Mouse (Mus musculus): ENCODE data around the gene 1600002K03Rik. TPM values are rescaled to one million over a fixed set of nuclear protein-coding genes. Genes with fewer than 3 reads are reported as not detected.
"Not testable (repeated sequence)": the region's sequence is repeated elsewhere in the genome, so short reads cannot be mapped to it uniquely, and the experiment has no call there.

1600002K03Rik gene
- polyA plus RNA-seq, 1 experiment from 2014 or later: 14.3 TPM

DNA sequence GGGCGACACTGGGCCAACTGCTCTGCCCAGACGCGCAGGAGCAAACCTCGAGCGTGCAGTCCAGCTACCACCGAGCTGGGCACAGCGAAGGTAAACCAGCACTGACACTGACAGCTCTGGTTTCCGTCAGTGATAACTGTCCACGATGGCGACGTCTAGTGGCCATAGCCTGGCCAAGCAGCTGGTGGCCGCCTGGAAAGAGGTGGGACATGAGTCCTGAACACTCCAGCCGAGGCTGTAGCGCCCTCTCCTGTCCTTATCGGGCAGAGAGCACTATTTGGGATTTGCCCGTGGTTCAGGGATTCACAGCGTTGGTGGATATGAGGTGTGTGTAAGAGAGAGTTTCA is 7.8 kb upstream of the 1600002K03Rik start:
- Histone ChIP-seq H3K4me2 (peak overlapping the region; percentile 96), H3K4me3 (replicated peaks) (peak overlapping the region; percentile 48), H3K4me1 (peaks cover 77% of the 10 kb centered on the region), H3K9ac (replicated peaks) (peak overlapping the region; percentile 67), H3K27me3 (replicated peaks) (no peaks in the 10 kb centered on the region), H3K27ac (replicated peaks) (peak overlapping the region; percentile 90), H3K9me3 (replicated peaks) (no peaks in the 10 kb centered on the region), H3K36me3 (peaks cover 3% of the 10 kb centered on the region)
- under 1% methylated on average over 17 of the region's 17 CpGs for WGBS
- peak; percentile 64 for ATAC-seq (ENCODE audit: low FRiP score)

GRCm38 (mm10) chr10:80165392-80166128 is 7.2 kb upstream of the 1600002K03Rik start, which contains the start of gene Cirbp:
Gene Cirbp (plus strand): TSS chr10:80165985.
- WGBS: 9% methylated on average over 20 of the region's 20 CpGs
- H3K4me3 ChIP-seq (replicated peaks): peak within 1 kb of the TSS; percentile 90
- H3K27ac ChIP-seq (replicated peaks): peak within 1 kb of the TSS; percentile 90
- no peaks in the 10 kb centered on the region for H3K27me3 ChIP-seq (replicated peaks)
- H3K4me1 ChIP-seq: peaks cover 77% of the 10 kb centered on the region
- H3K4me2 ChIP-seq: peak within 1 kb of the TSS; percentile 96
- peaks cover 9% of the 10 kb centered on the region for H3K36me3 ChIP-seq
- no peaks in the 10 kb centered on the region for H3K9me3 ChIP-seq (replicated peaks)
- ATAC-seq (ENCODE audit: low FRiP score): peak; percentile 7; the same call in 1 of the 2 replicates
- H3K9ac ChIP-seq (replicated peaks): peak within 1 kb of the TSS; percentile 67

DNA sequence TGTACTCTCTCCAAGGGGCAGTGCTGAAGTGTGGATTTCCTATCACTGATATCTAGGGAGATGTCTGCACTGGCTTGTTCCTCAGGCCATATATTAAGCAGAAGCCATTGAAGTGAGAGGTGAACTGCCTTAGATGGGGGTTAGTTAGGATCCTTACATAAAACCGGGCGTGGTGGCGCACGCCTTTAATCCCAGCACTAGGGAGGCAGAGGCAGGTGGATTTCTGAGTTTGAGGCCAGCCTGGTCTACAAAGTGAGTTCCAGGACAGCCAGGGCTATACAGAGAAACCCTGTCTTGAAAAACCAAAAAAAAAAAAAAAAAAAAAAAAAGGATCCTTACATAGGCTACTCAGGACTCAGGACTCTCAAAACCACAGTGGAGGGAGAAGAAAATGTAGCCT is 6.6 kb upstream of the 1600002K03Rik start:
- H3K9ac ChIP-seq (replicated peaks): peak overlapping the region; percentile 67
- peak overlapping the region; percentile 90 for H3K27ac ChIP-seq (replicated peaks)
- H3K4me3 ChIP-seq (replicated peaks): peak overlapping the region; percentile 48
- H3K4me2 ChIP-seq: peak overlapping the region; percentile 96
- WGBS: 90% methylated on average over 4 of the region's 4 CpGs
- H3K4me1 ChIP-seq: peaks cover 75% of the 10 kb centered on the region
- H3K36me3 ChIP-seq: peaks cover 14% of the 10 kb centered on the region
- H3K27me3 ChIP-seq (replicated peaks); H3K9me3 ChIP-seq (replicated peaks); ATAC-seq (ENCODE audit: low FRiP score): not testable (repeated sequence)

DNA sequence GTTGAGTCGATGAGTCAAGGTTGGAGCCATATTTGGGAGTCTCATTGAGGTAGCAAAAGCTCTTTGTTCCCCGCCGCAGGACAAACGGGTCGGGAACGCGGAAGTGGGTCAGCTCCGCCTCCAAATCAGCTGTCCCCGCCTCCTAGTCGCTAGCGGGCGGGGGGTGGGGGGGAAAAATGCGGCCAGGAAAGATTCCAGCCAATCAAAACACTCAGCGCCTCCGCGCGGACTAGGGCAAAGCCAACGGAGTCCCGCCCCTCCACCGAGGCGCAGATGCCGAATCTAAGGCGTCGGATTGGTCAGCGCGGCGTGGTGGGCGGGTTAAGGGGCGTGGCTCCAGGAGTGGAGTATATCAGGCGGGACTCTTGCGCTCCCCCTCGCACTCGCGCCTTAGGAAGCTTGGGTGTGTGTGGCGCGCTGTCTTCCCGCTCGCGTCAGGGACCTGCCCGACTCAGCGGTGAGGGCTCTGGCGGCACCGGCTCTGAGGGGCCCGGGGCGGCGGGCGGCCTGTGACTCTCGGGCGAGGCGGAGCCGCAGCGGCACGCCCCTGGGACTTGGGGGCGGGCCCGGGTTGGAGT is 5.2 kb upstream of the 1600002K03Rik start:
- Histone ChIP-seq H3K27ac (replicated peaks) (peak overlapping the region; percentile 100), H3K4me1 (peaks cover 77% of the 10 kb centered on the region), H3K36me3 (peaks cover 25% of the 10 kb centered on the region), H3K4me3 (replicated peaks) (peak overlapping the region; percentile 90), H3K9me3 (replicated peaks) (no peaks in the 10 kb centered on the region), H3K9ac (replicated peaks) (peak overlapping the region; percentile 100), H3K27me3 (replicated peaks) (no peaks in the 10 kb centered on the region), H3K4me2 (peak overlapping the region; percentile 96)
- WGBS: 0% methylated on average over 55 of the region's 55 CpGs
- peak; percentile 92 for ATAC-seq (ENCODE audit: low FRiP score)

- H3K9ac ChIP-seq (replicated peaks): peak overlapping the region; percentile 100
- peaks cover 25% of the 10 kb centered on the region for H3K36me3 ChIP-seq
- peak overlapping the region; percentile 100 for H3K27ac ChIP-seq (replicated peaks)
- H3K9me3 ChIP-seq (replicated peaks): no peaks in the 10 kb centered on the region
- peak overlapping the region; percentile 96 for H3K4me2 ChIP-seq
- no peaks in the 10 kb centered on the region for H3K27me3 ChIP-seq (replicated peaks)
- peak; percentile 49 for ATAC-seq (ENCODE audit: low FRiP score)
- WGBS: under 1% methylated on average over 47 of the region's 48 CpGs
- H3K4me1 ChIP-seq: peaks cover 79% of the 10 kb centered on the region
- peak overlapping the region; percentile 90 for H3K4me3 ChIP-seq (replicated peaks)
Measured at GRCm38 (mm10) chr10:80168038-80168661, 4.6 kb upstream of the 1600002K03Rik start.

GRCm38 (mm10) chr10:80169070-80169469 is 3.7 kb upstream of the 1600002K03Rik start:
- peak overlapping the region; percentile 96 for H3K4me2 ChIP-seq
- H3K27me3 ChIP-seq (replicated peaks): no peaks in the 10 kb centered on the region
- H3K4me1 ChIP-seq: peaks cover 78% of the 10 kb centered on the region
- no peaks in the 10 kb centered on the region for H3K9me3 ChIP-seq (replicated peaks)
- peak overlapping the region; percentile 90 for H3K4me3 ChIP-seq (replicated peaks)
- H3K9ac ChIP-seq (replicated peaks): peak overlapping the region; percentile 100
- 67% methylated on average over 1 of the region's 1 CpGs for WGBS
- H3K36me3 ChIP-seq: peaks cover 25% of the 10 kb centered on the region
- peak overlapping the region; percentile 100 for H3K27ac ChIP-seq (replicated peaks)
- no peak for ATAC-seq (ENCODE audit: low FRiP score)

DNA sequence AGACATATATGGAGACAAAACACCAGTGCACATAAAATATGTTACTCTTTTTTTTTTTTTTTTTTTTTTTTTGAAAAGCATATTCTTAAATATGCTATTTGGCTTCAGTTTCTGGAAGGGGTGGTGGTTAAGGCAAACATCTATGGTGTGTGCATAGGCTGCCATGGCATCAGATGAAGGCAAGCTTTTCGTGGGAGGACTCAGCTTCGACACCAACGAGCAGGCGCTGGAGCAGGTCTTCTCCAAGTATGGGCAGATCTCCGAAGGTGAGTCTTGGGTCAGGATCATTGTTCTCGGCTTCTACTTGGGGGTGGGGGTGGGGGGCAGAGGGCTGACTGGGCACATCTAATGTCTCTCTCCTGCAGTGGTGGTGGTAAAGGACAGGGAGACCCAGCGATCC is 3.1 kb upstream of the 1600002K03Rik start:
- Histone ChIP-seq H3K9me3 (replicated peaks) (no peaks in the 10 kb centered on the region), H3K36me3 (peaks cover 25% of the 10 kb centered on the region), H3K4me2 (peak overlapping the region; percentile 96; the same call in 1 of the 2 replicates), H3K27ac (replicated peaks) (0 out of 2 replicates have a peak overlapping the region, but pooled peaks have one; percentile 5), H3K9ac (replicated peaks) (peak overlapping the region; percentile 100; the same call in 1 of the 2 replicates), H3K4me1 (peaks cover 73% of the 10 kb centered on the region), H3K27me3 (replicated peaks) (no peaks in the 10 kb centered on the region), H3K4me3 (replicated peaks) (no peak overlapping the region)
- no peak for ATAC-seq (ENCODE audit: low FRiP score)
- 93% methylated on average over 7 of the region's 7 CpGs for WGBS

- Histone ChIP-seq H3K27me3 (replicated peaks) (no peaks in the 10 kb centered on the region), H3K4me3 (replicated peaks) (no peak overlapping the region), H3K27ac (replicated peaks) (no peak overlapping the region), H3K4me2 (0 out of 2 replicates have a peak overlapping the region, but pooled peaks have one; percentile 1), H3K9me3 (replicated peaks) (no peaks in the 10 kb centered on the region), H3K4me1 (peaks cover 72% of the 10 kb centered on the region), H3K9ac (replicated peaks) (0 out of 2 replicates have a peak overlapping the region, but pooled peaks have one; percentile 100), H3K36me3 (peaks cover 25% of the 10 kb centered on the region)
- 97% methylated on average over 16 of the region's 16 CpGs for WGBS
- ATAC-seq (ENCODE audit: low FRiP score): no peak
Measured at GRCm38 (mm10) chr10:80170052-80170451, 2.7 kb upstream of the 1600002K03Rik start.

GRCm38 (mm10) chr10:80170601-80171021 is 2.1 kb upstream of the 1600002K03Rik start:
- H3K4me1 ChIP-seq: peaks cover 67% of the 10 kb centered on the region
- no peaks in the 10 kb centered on the region for H3K27me3 ChIP-seq (replicated peaks)
- H3K4me2 ChIP-seq: no peak overlapping the region

GRCm38 (mm10) chr10:80171252-80171651 is 1.5 kb upstream of the 1600002K03Rik start:
- no peaks in the 10 kb centered on the region for H3K27me3 ChIP-seq (replicated peaks)
- H3K36me3 ChIP-seq: peaks cover 25% of the 10 kb centered on the region
- 89% methylated on average over 15 of the region's 15 CpGs for WGBS
- peaks cover 66% of the 10 kb centered on the region for H3K4me1 ChIP-seq
- 0 out of 2 replicates have a peak overlapping the region, but pooled peaks have one; percentile 60 for H3K9ac ChIP-seq (replicated peaks)
- no peak overlapping the region for H3K4me3 ChIP-seq (replicated peaks)
- peak overlapping the region; percentile 92; the same call in 1 of the 2 replicates for H3K27ac ChIP-seq (replicated peaks)
- no peak for ATAC-seq (ENCODE audit: low FRiP score)
- no peak overlapping the region for H3K4me2 ChIP-seq
- H3K9me3 ChIP-seq (replicated peaks): no peaks in the 10 kb centered on the region

More at GRCm38 (mm10) chr10:80170601-80171021, 2.1 kb upstream of the 1600002K03Rik start:
- WGBS: 97% methylated on average over 19 of the region's 19 CpGs
- Histone ChIP-seq H3K9me3 (replicated peaks) (no peaks in the 10 kb centered on the region), H3K27ac (replicated peaks) (no peak overlapping the region), H3K9ac (replicated peaks) (no peak overlapping the region), H3K36me3 (peaks cover 25% of the 10 kb centered on the region), H3K4me3 (replicated peaks) (no peak overlapping the region)
- ATAC-seq (ENCODE audit: low FRiP score): no peak

- Histone ChIP-seq H3K27ac (replicated peaks) (peak overlapping the region; percentile 92), H3K4me3 (replicated peaks) (peak overlapping the region; percentile 56; the same call in 1 of the 2 replicates), H3K27me3 (replicated peaks) (no peaks in the 10 kb centered on the region), H3K4me2 (peak overlapping the region; percentile 79), H3K4me1 (peaks cover 61% of the 10 kb centered on the region), H3K9ac (replicated peaks) (peak overlapping the region; percentile 60; the same call in 1 of the 2 replicates), H3K36me3 (peaks cover 25% of the 10 kb centered on the region), H3K9me3 (replicated peaks) (no peaks in the 10 kb centered on the region)
- 80% methylated on average over 45 of the region's 45 CpGs for WGBS
- no peak for ATAC-seq (ENCODE audit: low FRiP score)
Measured at GRCm38 (mm10) chr10:80171760-80172526, 801 bp upstream of the 1600002K03Rik start.

Measured in neural tube, embryonic 15.5 days (tissue).